Mouse (Mus musculus): ENCODE measurements around the gene Igf2bp2. TPM values are rescaled to one million over a fixed set of nuclear protein-coding genes. Genes with fewer than 3 reads are reported as not detected.

Gene Igf2bp2
- polyA plus RNA-seq, 1 experiment: 2.6 TPM

DNA sequence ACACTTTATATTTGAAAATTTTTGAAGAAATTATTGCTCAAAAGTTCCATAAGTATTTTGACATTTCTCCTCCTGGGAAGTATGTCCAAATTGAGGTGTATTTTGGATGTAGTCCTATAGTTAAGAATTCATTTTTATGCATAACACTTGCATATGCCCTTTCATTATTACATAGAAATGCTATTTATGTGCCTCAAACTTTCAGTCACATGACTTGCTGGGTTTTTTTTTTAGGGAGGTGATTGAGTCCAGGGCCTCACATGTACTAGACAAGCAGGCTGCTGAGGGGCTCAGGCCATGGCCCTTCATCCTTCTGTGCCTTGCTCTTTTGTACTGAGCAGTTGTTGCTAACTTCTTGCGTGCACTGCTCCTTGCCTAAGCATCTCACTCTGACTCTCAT, 123.1 kb downstream of the Igf2bp2 start:
- DNase-seq (ENCODE audit: low spot score): no peak

DNA sequence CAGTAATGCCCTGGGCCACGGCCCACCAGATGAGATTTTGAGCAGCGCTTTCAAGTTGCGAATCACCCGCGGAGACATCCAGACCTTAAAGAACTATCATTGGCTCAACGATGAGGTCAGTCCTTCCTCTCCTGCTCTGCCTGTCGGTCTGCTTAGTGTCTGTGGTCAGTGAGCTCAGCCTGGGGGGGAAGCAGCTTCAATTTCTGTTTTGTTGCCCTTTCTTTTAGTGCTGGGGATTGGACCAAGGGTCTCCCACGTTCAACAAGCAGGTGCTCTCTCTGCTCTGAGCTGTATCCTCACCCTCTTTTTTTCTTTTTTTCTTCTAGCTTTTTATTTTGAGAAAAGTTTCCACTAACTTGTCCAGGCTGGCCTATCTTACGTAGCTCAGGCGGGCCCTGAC, 124.5 kb downstream of the Igf2bp2 start:
- DNase-seq (ENCODE audit: low spot score): no peak

DNA sequence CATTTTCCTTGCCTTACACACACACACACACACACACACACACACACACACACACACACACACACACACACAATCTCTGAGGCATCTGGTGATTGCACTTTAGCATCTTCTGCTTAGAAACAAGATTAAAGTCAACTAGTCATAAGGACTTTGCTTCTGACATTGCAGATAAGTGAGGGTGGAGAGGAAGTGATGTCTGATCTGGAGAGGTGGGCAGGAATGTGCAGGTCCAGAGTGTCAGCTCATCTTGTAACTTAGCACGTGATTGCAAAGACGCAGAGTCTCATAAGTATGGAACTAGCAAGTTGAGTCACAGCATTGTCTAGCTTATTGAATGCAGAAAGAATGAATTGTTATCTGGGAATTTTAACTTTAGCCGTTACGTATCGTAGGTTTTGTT, 135.6 kb downstream of the Igf2bp2 start:
- DNase-seq (ENCODE audit: low spot score): no peak

DNA sequence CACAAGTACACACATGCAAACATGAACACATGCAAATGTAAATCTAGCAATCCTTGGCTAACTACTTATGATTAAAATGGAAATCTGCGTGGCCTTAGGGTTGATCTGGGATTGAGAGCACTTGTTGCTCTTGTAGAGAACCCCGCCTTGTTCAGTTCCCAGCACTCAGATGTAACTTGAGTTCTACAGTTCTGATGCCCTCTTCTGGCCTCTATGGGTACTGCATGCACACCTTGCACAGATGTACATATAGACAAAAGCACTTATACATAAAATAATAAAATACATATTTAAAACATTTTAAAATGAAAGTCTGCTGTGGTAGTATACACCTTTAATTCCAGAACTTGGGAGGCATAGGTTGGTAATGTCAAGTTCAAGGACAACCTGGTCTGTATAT, 141.0 kb downstream of the Igf2bp2 start:
- no peak for DNase-seq (ENCODE audit: low spot score)

DNA sequence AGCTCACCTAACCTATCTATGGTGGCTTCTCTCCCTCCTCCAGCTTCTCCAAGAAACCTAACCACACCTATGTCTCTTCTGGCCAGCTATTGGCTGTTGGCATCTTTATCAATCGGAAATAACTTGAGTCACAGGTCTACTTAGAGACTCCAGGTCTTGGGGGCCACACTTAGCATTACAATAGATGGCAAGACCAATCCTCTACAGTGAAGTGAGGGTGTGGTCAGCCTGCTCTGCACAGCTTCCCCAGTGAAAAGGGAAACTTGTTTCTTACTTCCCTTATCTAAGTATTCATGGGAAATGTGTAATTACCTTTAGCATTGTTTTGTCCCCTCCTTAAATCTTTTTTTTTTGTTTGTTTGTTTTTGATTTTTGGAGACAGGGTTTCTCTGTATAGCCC, 147.5 kb downstream of the Igf2bp2 start:
- no peak for DNase-seq (ENCODE audit: low spot score)

DNA sequence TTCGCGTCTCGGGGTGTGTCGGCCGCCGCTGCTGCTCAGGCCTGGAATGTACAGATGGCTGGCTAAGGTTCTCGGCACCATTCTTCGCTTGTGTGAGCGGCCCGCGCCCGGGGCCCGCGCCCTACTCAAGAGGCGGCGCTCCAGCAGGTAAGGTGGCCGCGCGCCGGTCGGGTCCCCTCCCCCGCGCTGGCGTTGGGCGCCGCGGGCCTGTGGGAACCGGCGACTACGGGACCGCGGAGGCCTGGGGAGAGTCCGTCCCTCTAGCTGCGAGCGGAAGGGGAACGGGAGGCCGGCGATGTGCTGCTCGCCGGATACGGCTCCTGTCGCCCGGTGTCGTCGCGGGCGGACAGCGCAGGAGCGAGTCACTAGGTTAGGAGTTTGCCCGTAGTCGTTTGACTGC, 153.5 kb downstream of the Igf2bp2 start:
- no peak for DNase-seq (ENCODE audit: low spot score)

DNA sequence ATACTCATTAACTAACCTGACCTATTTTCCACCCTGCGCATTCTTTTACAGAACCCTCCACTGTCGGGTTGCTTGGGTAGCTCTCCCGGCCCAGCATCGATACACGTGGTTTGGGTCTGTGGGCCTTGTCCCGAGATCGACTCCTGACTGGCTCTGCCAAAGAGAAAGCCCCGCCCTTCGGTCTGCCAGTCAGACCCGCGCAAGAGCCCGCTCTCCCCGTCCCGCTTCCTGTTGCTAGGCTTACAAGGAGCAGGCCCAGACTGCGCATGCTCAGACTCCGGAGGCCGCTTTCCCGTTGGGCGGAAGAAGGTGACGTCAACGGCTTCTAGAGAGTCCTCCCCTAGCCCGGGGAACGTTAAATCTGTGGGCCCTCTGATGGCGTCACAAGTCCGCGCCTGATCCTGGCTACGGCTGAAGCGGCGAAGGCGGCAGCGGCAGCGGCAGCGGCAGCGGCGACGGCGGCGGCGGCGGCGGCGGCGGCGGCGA, 154.0 kb downstream of the Igf2bp2 start, which contains the start of gene Senp2:
TSS of gene Senp2 (plus strand) at position 386 of the 486 bp plus-strand sequence.
- DNase-seq (ENCODE audit: low spot score): peak; percentile 96

Other genes with a start within 250 kb of the Igf2bp2 start
- 16.0 and 16.2 TPM in 2 replicates for gene Tmem41a, start 215.7 kb downstream of the Igf2bp2 start, polyA plus RNA-seq (2012; rRNA removed)
- gene Liph, start 167.6 kb downstream of the Igf2bp2 start, polyA plus RNA-seq (2012; rRNA removed): 22.4 and 25.8 TPM in 2 replicates
- 36.8 and 37.0 TPM in 2 replicates for gene Senp2, start 153.8 kb downstream of the Igf2bp2 start, polyA plus RNA-seq (2012; rRNA removed)
- gene Tra2b, start 102.7 kb upstream of the Igf2bp2 start, polyA plus RNA-seq (2012; rRNA removed): 78.6 and 86.4 TPM in 2 replicates

Measured in urinary bladder, adult 2 months (tissue).